Mouse (Mus musculus) kidney, adult 9 months (tissue): ENCODE measurements around the gene Tbc1d20.
A peak's percentile ranks its signal among the peaks of the same experiment; 100 is the strongest.
"Not testable (repeated sequence)": the region's sequence is repeated elsewhere in the genome, so short reads cannot be mapped to it uniquely, and the experiment has no call there.

Source experiments
- DNase-seq: peaks from one replicate; pipeline ENCODE4 v3.0.0; 2022

Gene Tbc1d20

DNA sequence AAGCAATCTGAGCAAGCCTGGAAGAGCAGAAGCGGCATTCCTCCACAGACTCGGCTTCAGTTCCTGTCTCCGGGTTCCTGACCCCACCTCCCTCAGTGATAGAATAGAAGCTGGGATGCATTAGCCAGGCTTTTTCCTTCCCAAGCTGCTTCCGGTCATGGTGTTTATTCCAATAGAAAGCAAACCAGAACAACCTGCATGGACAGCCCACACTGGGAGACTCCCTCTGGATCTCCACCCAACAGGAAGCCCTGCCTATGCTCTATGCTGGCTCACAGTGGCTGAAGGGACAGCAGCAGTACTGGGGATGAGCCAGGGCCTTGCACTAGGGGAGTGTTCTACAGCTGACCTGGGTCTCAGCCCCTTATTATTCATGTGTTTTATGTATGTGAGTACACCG, 34.4 kb downstream of the Tbc1d20 start:
- DNase-seq, result peak; percentile 20

DNA sequence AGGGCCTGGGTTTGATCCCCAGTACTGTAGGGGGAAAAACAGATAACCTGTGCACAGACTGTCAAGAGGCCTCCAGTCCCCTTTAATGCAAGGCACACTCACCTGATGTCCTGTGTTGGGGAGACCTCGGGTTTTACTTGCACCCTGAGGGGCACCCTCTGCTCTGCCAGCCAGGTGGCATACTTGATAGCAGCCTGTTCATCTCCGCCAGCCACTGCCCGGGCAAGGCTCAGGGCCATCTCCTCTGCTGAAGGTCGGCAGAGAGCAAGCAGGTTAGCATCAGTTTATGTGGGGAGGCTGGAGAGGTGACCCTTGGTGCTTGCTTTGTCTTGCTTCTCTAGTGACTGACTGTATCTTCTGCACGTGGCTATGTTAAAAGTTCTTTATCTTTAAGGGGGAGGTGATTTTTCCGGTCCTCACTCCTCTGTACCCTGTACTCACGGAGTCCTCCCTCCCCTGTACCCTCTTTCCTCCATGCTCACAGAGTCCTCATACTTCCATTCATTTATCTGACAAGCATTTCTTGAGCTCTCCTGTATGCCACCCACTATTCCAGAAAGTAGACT, 37.3 kb downstream of the Tbc1d20 start:
- no peak for DNase-seq

DNA sequence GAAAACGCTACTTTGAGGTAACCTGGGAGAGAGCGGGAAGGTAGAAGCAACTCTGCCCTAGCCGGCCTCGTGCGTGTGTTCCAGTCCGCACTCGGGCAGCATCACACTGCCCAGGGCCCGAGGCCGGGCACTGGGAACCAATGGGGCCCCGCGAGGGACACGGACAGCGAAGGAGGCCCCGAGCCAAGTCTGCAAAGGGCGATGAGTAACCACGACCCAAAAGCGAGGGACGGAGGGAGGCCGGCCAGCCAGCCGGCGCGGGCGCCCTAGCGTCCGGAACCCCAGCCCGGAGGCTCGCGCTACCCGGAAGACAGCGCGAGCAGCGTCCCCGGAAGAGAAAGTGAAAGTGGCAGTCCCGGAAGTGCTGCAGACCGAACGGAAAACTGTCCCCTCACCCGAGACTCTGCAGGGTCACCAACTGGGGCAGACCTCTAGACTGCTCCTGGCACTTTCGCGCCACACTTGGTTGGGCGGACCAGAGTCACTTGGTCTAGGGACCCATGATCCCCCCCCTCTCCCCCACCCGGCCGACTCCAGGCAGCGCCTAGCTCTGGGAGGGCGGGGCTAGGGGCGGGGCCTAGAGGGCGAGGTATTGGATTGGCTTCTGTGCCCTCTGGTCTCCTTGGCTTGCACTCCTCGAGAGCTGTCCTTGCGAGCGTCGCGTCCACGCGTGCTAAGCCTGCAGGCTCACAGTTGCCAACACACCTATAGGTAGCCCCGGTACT, 38.6 kb downstream of the Tbc1d20 start, which contains the start of gene Rbck1:
Gene Rbck1, minus strand, starts transcription at position 553 of the 725 bp plus-strand sequence.
- peak; percentile 94 for DNase-seq

DNA sequence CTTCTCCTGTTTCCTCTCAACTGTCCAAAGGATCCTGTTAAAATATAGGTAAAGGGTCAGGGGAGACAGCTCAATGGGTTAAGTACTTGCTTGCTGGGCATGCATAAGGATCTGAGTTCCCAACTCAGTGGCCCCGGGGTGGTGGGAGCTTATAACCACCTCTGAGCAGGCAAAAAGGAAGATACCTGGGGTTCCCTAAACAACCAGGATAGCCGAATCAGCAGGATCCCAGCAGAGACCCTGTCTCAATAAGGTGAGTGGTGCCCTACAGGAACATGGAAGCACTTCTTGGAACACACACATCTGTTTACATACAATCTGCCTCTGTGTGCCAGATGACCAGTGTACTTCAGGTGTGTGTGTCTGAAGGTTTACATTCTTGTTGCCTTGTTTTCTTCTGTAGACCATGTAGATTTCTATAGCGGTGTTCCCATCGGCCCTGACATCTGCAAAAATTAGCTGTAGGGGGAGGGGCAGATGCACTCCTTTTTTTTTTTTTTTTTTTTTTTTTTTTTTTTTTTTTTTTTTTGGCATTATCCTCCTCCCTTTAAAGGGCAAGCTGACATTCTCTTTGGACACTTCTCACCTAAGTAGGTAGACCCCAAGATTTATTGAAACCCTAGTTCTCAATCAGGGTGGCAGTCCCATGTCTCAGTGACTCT, 39.8 kb downstream of the Tbc1d20 start:
- DNase-seq, result no peak

DNA sequence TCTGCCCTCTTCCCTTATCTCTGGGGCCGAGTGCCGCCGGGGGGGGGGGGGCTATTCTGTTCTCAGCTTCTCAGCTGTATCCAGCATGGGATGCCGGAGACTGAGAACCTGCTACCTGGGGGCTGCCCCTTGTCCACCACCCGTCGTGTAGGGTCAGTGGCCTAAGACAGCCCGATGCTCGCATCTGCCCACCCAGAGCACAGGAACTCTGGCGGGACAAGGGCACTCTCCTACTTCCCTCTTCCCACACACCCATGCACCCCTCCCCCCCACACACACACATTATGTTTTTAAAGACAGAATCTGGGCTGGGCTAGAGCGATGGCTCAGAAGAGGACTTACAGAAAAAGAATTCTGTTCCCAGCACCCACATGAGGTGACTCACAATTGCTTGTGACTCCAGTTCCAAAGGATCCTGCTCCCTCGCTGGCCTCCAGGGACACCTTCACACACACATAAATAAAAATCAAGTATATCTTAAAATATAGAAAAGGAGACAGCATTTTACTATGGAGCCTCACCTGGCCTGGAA, 41.7 kb downstream of the Tbc1d20 start:
- no peak for DNase-seq

DNA sequence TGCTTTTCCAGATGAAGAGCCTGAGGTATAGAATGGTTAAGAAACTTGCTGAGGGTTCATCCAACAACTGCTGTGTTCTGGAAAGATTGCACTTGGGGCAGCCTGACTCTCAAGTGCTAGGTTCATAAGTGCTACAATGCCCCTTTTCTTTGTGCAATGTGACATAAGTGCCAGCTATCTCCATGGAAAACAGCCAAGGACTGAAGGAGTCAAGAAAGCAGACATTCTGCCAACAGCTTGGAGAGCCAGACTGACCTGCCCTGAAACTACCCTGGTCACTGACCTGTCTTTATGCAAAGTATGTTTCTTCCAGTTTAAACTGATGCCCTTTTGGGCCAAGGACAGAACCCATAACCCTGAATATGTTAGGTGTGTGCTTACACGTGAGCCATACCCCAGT, 43.2 kb downstream of the Tbc1d20 start:
- peak; percentile 46 for DNase-seq

DNA sequence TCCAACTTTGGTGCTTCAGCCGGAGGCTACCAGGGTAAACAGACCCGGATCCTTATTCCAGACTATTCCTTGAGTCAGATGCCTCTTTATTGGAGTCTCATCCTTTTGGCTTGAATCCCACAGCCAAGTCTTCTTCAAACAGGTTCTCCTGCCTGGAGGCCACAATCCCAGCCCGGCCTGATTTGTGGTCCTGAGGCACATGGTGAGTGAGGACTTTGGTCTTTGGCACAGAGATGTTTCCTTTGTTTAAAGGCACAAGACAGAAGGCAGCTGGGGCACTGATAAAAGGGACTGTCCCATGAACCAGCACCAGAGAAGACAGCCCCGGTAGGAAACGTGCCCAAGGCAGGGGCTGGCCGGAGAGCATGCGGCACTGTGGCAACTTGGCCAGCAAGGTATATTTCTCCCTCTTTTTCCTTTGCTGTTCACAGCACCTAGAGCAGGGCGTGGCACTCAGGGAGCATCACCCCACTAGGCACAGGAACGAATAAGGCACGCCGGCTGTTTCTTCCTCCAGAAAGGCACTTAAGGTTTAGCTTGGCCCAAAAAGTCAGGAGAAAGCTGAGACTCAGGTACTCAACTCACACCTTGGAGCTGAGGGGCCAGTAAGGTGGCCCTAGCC, 44.1 kb downstream of the Tbc1d20 start:
- DNase-seq, result peak; percentile 35

DNA sequence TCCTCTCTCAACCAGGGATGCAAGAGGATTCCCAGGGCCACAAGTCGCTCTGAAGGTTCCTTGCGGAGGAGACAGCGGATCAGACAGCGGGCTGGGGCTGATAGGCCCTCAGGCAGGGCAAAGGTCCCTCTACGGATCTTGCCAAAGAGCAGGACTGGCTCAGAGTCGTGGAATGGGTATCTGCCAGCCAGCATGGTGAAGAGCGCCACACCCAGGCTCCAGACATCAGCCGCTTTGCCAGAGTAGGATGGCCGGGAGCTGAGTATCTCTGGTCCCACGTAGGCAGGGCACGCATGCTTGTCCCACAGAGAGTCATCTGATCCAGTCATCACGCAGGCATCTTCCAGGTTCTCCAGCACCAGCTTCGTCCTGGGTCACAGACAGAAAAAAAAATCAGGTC, 44.7 kb downstream of the Tbc1d20 start:
- no peak for DNase-seq

DNA sequence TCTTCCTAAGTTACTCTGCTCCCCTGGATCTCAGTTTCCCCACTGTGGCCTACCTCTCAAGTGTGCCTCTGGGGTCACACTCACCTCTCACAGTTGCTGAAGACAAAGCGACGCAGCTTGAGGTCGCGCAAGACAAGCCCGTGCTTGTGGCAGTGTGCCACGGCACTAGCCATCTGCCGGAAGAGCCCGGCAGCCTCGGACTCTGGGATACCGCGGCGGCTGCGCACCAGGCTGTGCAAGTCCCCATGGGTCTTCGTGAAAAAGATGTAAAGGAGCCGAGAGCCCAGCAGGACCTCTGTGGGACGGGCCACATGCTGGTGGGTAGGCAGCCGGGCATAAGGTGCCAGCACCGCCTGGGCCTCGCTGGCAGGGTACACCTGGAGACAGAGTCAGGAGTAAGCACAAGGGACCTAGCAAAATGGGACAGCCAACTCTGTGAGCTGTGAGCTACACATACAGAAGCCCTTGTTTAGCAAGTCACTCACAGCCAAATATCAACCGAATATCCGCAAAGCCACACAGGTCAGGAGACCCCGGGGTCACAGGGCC, 46.1 kb downstream of the Tbc1d20 start:
- DNase-seq, result no peak

DNA sequence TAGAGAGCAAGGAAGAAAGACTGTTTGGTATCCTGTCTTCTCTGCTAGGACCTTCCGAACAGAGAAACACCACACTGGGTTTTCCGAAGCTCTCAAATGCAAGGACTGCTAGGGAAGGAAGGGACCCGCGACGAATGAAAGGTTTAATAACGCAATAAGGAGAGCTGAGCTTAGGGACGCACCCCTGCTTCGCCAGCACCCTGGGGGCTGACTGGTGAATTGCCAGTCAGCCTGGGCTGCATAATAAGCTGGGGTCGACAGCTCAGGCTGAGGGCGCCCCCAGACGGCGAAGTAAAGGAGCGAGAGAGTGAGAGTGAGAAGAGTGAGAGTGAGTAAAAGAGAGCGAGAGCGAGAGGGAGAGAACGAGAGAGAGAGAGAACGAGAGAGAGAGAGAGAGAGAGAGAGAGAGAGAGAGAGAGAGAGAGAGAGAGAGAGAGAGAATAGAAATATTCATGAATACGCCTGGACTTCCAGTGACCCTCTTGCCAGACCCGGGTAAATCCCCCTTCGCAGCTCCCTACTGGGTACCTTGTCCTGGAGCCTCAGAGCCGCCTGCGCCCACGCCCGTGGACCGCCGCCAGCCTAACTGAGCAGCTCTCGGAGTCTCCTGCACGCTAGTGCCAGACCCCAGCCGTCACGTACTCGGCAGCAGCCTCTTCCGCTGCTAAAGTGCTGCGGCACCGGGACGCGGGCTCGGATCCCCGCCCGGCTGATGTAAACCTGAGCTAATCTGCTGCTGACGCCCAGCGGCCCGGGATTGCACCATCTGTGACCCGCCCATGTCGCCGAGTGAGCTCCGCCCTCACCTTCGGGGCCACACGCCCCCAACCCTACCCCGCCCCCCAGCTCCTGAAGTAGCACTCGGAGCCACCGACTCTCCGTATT, 49.9 kb downstream of the Tbc1d20 start, which contains the start of gene Trib3:
Gene Trib3, minus strand, starts transcription at position 704 of the 885 bp plus-strand sequence.
- DNase-seq, result peak; percentile 71

DNA sequence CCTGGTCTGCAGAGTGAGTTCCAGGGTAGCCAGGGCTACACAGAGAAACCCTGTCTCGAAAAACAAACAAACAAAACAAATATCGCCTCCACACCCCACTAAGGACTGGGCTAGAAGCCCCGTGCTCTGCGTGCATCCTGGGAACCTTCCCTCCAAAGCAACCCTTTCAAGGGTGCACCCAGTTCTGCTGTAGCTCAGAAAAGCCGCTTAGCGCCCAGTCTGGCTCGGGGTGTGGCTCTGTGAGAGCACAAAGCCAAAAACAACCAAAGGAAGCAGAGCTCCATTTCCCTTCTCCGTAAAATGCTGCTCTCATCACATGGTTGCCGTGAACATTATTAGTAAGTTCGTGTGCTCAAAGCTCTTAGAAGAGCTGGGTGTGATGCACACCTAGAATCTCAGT, 50.7 kb downstream of the Tbc1d20 start:
- DNase-seq, result no peak

DNA sequence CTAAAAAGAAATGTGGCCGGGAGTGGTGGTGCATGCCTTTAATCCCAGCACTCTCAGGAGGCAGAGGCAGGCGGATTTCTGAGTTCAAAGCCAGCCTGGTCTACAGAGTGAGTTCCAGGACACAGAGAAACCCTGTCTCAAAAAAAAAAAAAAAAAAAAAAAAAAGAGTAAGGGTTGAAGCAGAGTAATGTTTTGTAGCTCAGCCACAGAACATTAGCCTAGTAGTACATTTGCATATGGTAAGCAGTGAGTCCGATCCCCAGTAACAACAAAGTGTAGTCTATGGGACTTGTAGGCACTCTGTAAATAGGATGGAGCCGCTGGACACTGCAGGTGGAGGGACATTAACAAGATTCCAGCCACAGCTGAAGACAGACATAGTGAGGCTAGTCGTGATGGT, 51.3 kb downstream of the Tbc1d20 start:
- no peak for DNase-seq

DNA sequence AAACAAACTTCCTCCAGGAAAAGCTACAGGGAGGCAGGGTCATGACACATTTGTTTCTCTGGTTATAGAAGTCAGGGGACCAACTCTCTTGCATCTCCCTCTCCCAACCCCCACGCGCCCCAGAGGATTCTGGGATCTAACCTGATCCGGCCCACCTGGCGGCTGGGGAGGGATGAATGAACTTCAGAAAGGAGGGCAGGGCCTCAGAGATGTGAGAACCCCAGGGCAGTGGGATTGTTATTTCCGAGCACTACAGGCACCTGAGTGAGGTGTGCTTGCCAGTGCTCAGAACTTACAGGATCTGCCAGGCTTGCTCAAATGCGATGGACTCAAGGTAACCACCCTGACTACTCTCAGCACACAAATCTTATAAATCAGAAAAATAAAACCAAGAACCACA, 51.8 kb downstream of the Tbc1d20 start:
- DNase-seq, result no peak

DNA sequence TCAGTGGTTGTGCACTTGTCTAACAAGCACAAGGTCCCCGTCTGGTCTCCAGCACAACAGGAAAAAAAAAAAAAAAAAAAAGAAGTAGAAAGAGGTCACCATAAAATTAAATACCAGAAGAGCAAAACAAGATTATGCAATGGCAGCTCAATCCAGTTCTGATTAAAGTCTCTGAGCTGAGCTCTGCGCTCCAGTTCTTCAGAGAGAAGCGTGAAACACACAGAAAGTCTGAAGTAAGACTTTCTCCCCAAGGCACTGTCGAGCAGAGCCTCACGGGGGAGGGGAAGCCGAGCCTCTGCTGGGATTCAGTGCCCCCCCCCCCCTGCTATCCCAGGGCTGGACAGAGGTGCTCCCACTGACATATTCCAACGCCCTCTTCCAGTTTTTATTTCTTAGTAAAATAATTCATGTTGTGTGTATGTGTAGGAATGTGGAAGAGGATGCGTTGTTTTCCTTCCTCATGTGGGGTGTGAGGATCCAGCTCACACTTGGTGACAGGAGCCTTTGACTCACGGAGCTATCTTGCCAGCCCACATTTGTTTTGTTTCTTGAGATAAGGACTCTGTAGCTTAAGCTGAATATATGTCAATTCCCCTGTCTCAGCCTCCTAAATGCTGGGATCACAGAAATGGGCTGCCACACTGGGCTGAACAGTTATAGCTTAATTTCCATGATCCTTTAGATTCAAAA, 53.3 kb downstream of the Tbc1d20 start:
- no peak for DNase-seq

DNA sequence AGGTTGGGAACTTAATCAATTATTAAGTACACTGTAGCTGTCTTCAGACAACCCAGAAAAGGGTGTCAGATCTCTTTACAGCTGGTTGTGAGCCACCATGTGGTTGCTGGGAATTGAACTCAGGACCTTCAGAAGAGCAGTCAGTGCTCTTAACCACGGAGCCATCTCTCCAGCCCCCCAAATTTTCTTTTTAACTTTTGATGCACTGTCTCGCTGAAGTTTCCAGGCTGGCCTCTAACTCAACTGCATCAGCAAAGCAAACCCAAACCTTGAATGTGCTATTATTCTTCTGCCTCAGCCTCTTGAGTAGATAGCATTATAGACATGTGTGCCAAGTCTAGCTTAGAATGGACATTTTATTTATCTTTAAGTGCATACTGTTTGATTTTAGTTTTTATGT, 54.1 kb downstream of the Tbc1d20 start:
- DNase-seq, result no peak

DNA sequence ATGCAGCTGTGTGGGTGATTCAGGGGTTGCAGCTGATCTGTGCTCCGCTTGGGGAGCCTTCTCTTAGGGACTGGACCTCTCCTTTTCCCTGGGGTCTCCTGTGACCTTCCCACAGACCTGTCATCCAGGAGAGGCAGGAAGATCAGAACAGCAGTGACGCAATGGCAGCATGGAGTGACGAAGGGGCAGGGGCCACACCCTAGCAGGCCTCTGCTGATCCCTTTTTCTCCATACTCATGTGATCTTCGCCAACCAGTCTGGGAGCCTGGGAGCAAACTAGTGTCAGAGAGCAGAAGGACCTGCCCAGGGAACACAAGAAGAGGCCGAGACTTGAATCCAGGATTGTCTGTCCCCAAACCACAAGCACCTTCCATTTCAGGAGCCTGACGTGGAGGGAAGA, 55.6 kb downstream of the Tbc1d20 start:
- DNase-seq, result no peak

DNA sequence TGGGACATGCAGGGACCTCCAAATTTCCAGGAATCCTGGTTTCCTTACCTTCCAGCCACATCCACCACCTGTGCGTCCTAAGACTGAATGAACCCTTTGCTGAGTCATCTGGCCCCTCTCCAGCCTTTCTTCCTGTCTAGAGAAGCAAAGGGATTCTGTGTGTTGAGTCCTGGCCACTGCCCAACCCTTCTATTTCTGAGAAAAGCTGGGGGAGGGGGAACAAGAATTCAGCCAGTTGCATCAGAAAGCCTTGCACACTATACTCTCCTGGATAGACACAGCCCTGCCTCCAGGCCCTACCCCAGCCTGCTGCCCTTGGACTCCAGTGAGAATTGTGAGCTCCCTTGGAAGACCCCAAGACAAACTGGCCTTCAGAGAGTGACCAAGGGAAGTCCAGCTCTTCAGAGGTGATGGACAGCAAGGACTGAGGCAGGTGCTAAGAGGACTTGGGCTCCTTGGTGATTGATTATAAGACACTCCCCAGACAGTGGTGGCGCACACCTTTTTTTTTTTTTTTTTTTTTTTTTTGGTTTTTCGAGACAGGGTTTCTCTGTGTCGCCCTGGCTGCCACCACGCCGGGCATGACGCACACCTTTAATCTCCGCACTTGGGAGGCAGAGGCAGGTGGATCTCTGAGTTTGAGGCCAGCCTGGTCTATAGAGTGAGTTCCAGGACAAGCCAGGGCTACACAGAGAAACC, 56.4 kb downstream of the Tbc1d20 start:
- peak; percentile 67 for DNase-seq

DNA sequence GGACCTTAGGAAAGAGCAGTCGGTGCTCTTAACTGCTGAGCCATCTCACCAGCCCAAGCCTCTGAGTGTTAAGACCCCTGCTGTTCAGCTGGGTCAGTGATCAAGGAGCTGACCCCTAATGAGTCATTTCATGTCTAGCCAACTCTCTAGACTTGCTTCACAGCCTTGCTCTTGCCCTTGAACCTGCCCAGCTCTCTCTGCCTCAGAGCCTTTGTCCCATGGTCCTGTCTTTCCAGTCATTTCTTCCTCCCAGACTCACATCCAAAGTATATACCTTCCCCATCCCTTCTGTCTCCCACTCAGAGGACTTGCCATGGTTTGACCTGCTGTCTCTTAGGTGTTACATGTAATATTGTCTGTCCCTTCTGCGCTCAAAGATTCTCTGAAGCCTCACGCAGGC, 63.6 kb downstream of the Tbc1d20 start:
- no peak for DNase-seq

DNA sequence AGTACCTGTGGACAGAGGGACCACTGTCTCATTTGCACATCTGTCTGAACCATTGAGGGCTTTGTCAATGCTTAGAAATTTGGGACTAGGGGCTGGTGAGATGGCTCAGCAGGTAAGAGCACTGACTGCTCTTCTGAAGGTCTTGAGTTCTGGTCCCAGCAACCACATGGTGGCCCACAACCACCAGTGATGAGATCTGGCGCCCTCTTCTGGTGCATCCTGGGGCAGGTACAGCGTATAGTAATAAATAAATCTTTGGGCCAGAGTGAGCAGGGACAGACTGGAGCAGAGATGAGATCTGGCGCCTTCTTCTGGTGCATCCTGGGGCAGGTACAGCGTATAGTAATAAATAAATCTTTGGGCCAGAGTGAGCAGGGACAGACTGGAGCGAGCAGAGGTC, 65.3 kb downstream of the Tbc1d20 start:
- not testable (repeated sequence) for DNase-seq

DNA sequence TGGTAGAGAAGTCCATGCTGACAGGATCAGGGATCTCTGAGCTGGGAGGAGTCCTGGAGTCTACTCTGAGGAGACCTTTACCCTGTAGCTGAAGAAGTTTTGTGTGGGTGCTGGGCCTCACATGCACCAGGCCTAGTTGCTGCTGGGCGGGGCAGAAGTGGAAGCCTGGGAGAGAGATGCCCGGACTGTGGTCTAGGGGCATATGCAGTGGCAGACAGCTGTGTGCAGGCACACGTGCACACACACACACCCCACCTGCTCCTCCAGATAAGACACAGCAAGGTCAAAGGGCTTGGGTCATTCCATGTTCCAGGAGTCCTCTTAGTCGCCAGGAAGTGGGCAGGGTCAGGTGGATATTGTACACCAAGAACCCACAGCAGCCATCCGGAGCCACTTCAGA, 66.0 kb downstream of the Tbc1d20 start:
- peak; percentile 63 for DNase-seq

DNA sequence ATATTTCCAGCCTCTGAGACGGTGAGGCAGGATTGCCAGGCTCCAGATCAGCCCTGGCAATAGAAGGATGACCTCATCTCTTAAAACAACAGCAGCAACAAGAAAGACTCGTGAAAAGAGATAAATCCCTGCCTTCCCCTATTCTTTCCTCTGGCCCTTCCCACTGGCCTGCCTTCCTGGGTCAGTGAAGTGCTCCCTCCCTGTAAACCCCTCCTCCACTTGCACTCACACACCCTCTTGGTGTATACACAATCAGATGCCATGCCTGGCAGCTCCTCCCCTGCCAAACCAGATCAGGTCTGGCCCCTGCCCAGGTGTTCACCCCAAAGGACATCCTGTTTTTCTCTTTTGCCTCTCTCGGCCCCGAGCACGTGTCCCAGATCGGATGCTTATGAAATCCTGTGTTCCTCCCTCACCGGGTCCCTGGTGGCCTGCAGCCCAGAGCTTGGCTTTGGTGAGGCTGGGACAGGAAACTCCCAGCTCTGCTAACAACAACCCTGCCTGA, 66.7 kb downstream of the Tbc1d20 start:
- peak; percentile 82 for DNase-seq
